14 mouse cellular contexts compared by ENCODE assay signal in the genomic region with DNA sequence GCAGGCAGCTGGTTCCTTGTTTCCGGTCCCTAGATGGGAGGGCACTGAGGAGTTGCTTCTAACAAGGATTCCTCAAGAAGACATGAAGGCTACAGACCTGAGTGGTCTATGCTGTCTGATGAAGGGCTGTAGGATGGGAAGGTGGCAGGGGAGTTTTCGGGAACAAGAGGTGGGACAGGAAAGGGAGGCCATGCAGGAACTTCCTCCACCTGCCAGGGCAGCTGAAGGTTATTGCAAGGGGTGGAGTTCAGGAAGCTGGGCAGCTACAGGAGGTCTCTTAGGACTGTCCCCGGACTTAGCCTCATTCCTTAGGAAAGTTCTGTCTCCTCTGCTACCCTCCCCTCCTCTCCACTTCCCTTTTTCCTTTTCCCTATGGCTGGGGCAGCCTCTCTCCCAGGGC.
"Had no signal": no experiment of that assay in that cellular context is flagged by ENCODE, and none has a peak within 500 bp of the region (broad histone marks: within the 10 kb centered on the region; RNA-seq: fewer than 3 reads in every experiment).

No protein-coding gene starts in this region.

- H3K27ac ChIP-seq: layer of hippocampus, adult 2 months; limb, embryonic 12.5 days; liver, embryonic 13.5 days; lung, embryonic 15.5 days; macrophage; midbrain, embryonic 15.5 days; neural tube, embryonic 12.5 days had no signal

- H3K4me2 ChIP-seq: limb, embryonic 12.5 days; liver, embryonic 13.5 days; lung, embryonic 15.5 days; midbrain, embryonic 11.5 days; midbrain, embryonic 15.5 days had no signal

- ATAC-seq: liver, postnatal 0 days; midbrain, embryonic 15.5 days had no signal

- H3K4me3 ChIP-seq: layer of hippocampus, adult 2 months; limb, embryonic 12.5 days; liver, embryonic 13.5 days; lung, embryonic 15.5 days; midbrain, embryonic 15.5 days; neural tube, embryonic 12.5 days had no signal

- H3K36me3 ChIP-seq: limb, embryonic 12.5 days; liver, embryonic 13.5 days; lung, embryonic 15.5 days; midbrain, embryonic 15.5 days; neural tube, embryonic 12.5 days had no signal

- H3K9me3 ChIP-seq: limb, embryonic 12.5 days; liver, embryonic 13.5 days; lung, embryonic 15.5 days; megakaryocyte, embryonic 14.5 days; midbrain, embryonic 15.5 days; neural tube, embryonic 12.5 days had no signal

- H3K9ac ChIP-seq: limb, embryonic 12.5 days; liver, embryonic 13.5 days; liver, postnatal 0 days; lung, embryonic 15.5 days; midbrain, embryonic 15.5 days; neural tube, embryonic 12.5 days had no signal

- DNase-seq: kidney, postnatal 4 days; liver; liver, embryonic 13.5 days; liver, postnatal 0 days; lung, postnatal 14 days; thymus, adult 18-20 months had no signal
